Mouse (Mus musculus) mouse embryonic stem cell (cell line): ENCODE data around the gene Rab21.

ENCODE experiments used
- in situ Hi-C, 2 experiments: fragments of 300-500 bp; cut with MboI; formaldehyde crosslinking; loops; 1 replicate in 1 of 2; 3 replicates in 1 of 2; pipeline ENCODE4 v1.14.3; 2019 to 2020; ENCODE audit warnings: low sequenced_read_pairs in 2 of 2, low pct_unique_long_range_greater_than_20kb in 1 of 2, mixed read lengths in 1 of 2; ENCODE audit not compliant: unreplicated experiment in 1 of 2

The Rab21 gene

GRCm38 (mm10) chr10:115333528-115333927, 18.1 kb upstream of the Rab21 start:
- in situ Hi-C loops = loop anchor here in 1 of 2 experiments (25.0 kb wide), 1 partner anchor 279 kb away; no protein-coding TSS in a partner anchor

- in situ Hi-C loops = loop anchor here in 1 of 2 experiments (25.0 kb wide), 1 partner anchor 279 kb away; no protein-coding TSS in a partner anchor
These were observed 17.6 kb upstream of the Rab21 start for GRCm38 (mm10) chr10:115332997-115333396.

GRCm38 (mm10) chr10:115332420-115332952, 17.1 kb upstream of the Rab21 start:
- in situ Hi-C loops = loop anchor here in 1 of 2 experiments (25.0 kb wide), 1 partner anchor 280 kb away; no protein-coding TSS in a partner anchor

- in situ Hi-C loops = loop anchor here in 1 of 2 experiments (25.0 kb wide), 1 partner anchor 283 kb away; no protein-coding TSS in a partner anchor
These were observed 13.7 kb upstream of the Rab21 start for GRCm38 (mm10) chr10:115329010-115329530.

GRCm38 (mm10) chr10:115328514-115328913, 13.1 kb upstream of the Rab21 start:
- in situ Hi-C loops = loop anchor here in 1 of 2 experiments (25.0 kb wide), 1 partner anchor 284 kb away; no protein-coding TSS in a partner anchor

GRCm38 (mm10) chr10:115323295-115323694, 7.9 kb upstream of the Rab21 start:
- in situ Hi-C loops = no loop called here

- in situ Hi-C loops = no loop called here
These were observed 6.1 kb upstream of the Rab21 start for GRCm38 (mm10) chr10:115321317-115322035.

- in situ Hi-C loops = loop anchor here in 1 of 2 experiments (10.0 kb wide), 1 partner anchor 124 kb away; no protein-coding TSS in a partner anchor
These were observed 3.0 kb upstream of the Rab21 start for GRCm38 (mm10) chr10:115318388-115318787.

- in situ Hi-C loops = loop anchor here in 1 of 2 experiments (10.0 kb wide), 1 partner anchor 122 kb away; no protein-coding TSS in a partner anchor
These were observed 919 bp upstream of the Rab21 start for GRCm38 (mm10) chr10:115316313-115316712.

- in situ Hi-C loops = loop anchor here in 1 of 2 experiments (10.0 kb wide), 1 partner anchor 120 kb away; no protein-coding TSS in a partner anchor
These were observed 577 bp downstream of the Rab21 start for GRCm38 (mm10) chr10:115314582-115315452.

GRCm38 (mm10) chr10:115314287-115314581, 1.2 kb downstream of the Rab21 start:
- in situ Hi-C loops = loop anchor here in 1 of 2 experiments (10.0 kb wide), 1 partner anchor 119 kb away; no protein-coding TSS in a partner anchor

- in situ Hi-C loops = loop anchor here in 1 of 2 experiments (10.0 kb wide), 1 partner anchor 119 kb away; no protein-coding TSS in a partner anchor
These were observed 1.6 kb downstream of the Rab21 start for GRCm38 (mm10) chr10:115313641-115314286.

- in situ Hi-C loops = loop anchor here in 1 of 2 experiments (10.0 kb wide), 1 partner anchor 118 kb away; no protein-coding TSS in a partner anchor
These were observed 2.7 kb downstream of the Rab21 start for GRCm38 (mm10) chr10:115312732-115313131.

- in situ Hi-C loops = loop anchor here in 1 of 2 experiments (10.0 kb wide), 1 partner anchor 117 kb away; no protein-coding TSS in a partner anchor
These were observed 3.2 kb downstream of the Rab21 start for GRCm38 (mm10) chr10:115312194-115312593.

GRCm38 (mm10) chr10:115311263-115311965, 4.0 kb downstream of the Rab21 start:
- in situ Hi-C loops = loop anchor here in 1 of 2 experiments (10.0 kb wide), 1 partner anchor 117 kb away; no protein-coding TSS in a partner anchor

- in situ Hi-C loops = no loop called here
These were observed 6.2 kb downstream of the Rab21 start for GRCm38 (mm10) chr10:115309191-115309590.

- in situ Hi-C loops = no loop called here
These were observed 8.0 kb downstream of the Rab21 start for GRCm38 (mm10) chr10:115307331-115307875.
